Mouse (Mus musculus): ENCODE results near the gene Creb3l2. TPM values are rescaled to one million over a fixed set of nuclear protein-coding genes. Genes with fewer than 3 reads are reported as not detected.
"Not testable (repeated sequence)": the region's sequence is repeated elsewhere in the genome, so short reads cannot be mapped to it uniquely, and the experiment has no call there.

The Creb3l2 gene
- polyA plus RNA-seq, 1 experiment from 2014 or later, result 31.7 TPM

DNA sequence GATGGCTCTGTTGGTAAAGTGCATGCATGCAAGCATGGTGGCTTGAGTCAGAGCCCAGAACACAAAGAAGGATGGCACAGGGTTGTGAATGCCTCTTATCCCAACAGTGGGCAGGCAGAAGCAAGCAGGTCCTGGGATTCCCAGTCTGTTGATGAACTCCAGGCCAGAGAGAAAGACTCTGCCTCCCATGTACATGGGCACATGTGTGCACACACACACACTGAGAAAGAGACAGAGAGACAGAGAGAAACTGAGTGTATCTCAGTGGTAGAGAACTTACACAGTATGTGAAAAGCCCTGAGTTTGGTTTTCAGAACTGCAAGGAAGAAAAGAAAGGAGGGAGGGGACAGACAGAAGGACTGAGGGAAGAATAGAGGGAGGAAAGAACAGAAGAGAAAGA, 23.4 kb upstream of the Creb3l2 start:
- H3K9ac ChIP-seq (replicated peaks; ENCODE audit: low read length), result no peak overlapping the region
- H3K36me3 ChIP-seq (ENCODE audit: insufficient read depth, low read length), result no peaks in the 10 kb centered on the region
- H3K9me3 ChIP-seq (ENCODE audit: low read length), result peaks cover 4% of the 10 kb centered on the region; the same call in 1 of the 2 replicates
- no peak for ATAC-seq (ENCODE audit: low FRiP score, low TSS enrichment)
- H3K27me3 ChIP-seq (ENCODE audit: insufficient read depth, low read length), result no peaks in the 10 kb centered on the region
- H3K4me3 ChIP-seq (ENCODE audit: low read length), result no peak overlapping the region
- no peak overlapping the region for H3K27ac ChIP-seq (ENCODE audit: low read length)
- no peaks in the 10 kb centered on the region for H3K4me1 ChIP-seq (ENCODE audit: insufficient read depth, low read length)
- no peak overlapping the region for H3K4me2 ChIP-seq (replicated peaks; ENCODE audit: low read depth, low read length)

DNA sequence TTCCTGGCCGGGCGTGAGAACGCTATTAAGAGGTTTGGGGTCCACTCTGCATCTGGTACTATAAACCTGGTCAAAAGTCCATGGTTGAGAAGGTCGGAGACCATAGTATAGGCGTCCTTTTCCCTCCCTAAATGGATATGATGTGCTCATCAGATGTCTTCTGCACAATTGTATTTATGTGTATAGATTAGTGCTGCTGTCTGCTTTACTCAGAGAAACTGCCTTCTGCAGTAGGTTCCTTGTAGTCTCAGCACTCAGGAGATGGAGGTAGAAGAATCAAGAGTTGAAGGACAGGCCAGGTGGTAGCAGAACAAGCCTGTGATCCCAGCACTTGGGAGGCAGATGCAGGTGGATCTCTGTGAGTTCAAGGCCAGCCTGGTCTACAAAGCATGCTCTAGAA, 22.6 kb upstream of the Creb3l2 start:
- no peaks in the 10 kb centered on the region for H3K4me1 ChIP-seq (ENCODE audit: insufficient read depth, low read length)
- 3% methylated on average over 5 of the region's 5 CpGs for WGBS
- H3K36me3 ChIP-seq (ENCODE audit: insufficient read depth, low read length), result no peaks in the 10 kb centered on the region
- H3K27me3 ChIP-seq (ENCODE audit: insufficient read depth, low read length), result no peaks in the 10 kb centered on the region
- peak; percentile 43; the same call in 1 of the 2 replicates for ATAC-seq (ENCODE audit: low FRiP score, low TSS enrichment)
- H3K27ac ChIP-seq (ENCODE audit: low read length), result peak overlapping the region; percentile 46; the same call in 1 of the 2 replicates
- peak overlapping the region; percentile 52 for H3K9ac ChIP-seq (replicated peaks; ENCODE audit: low read length)
- H3K4me3 ChIP-seq (ENCODE audit: low read length), result peak overlapping the region; percentile 47
- H3K4me2 ChIP-seq (replicated peaks; ENCODE audit: low read depth, low read length), result peak overlapping the region; percentile 61
- peaks cover 4% of the 10 kb centered on the region; the same call in 1 of the 2 replicates for H3K9me3 ChIP-seq (ENCODE audit: low read length)

DNA sequence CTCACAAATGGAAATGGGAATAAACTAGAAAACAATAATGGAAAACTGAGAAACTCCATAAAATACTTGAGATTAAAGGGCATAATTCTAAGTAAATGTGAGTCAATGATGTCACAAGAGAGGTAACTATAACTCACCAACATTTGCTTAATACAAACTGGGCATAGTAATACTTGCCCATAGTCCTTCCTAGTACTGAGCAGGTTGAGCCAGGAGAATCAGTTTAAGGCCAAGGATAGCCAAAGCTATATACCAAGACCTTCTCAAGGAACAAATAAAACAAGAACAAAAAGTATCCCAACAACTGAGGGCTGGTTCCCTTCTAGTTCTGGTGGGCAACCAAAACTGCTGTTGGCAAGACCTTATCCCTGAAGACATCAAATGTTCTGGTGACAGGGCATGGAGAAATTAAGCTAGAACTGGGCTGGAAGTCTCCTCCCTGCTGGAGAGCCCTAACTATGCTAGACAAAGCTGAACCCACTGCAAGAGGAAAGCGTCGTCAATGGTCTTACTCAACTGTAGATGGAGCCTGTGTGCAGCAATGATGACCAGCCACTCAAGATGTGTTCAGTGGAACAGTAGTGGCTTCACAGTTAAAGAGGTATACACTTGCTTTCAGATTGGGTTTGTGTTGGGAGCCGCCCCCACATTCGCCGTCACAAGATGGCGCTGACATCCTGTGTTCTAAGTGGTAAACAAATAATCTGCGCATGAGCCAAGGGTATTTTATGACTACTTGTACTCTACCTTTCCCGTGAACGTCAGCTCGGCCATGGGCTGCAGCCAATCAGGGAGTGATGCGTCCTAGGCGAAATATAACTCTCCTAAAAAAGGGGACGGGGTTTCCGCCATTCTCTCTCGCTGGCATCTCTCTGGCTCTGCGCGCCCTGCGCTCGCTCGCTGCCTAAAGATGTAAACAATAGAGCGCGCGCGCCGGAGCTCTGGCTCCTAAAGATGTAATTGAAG, 21.9 kb upstream of the Creb3l2 start:
- 0% methylated on average over 6 of the region's 25 CpGs for WGBS

DNA sequence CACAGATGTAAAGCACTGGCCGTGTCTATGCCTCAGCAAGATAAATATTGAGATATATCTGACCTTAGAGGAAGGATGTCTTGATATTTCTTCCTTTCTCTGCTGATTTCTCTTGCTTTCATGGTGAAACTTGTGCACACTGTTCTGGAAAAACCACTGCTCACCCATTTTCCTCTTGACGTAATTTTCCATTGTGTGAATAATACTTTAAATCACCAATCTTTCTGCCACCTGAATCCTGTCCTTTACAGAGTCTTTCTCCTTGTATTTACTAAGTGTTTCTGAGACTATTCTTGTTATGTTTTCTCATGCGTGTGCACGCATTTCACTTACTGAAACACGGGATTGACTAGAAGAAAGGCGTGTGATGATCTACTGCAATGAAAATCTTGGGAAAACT, 18.7 kb upstream of the Creb3l2 start:
- no peak overlapping the region for H3K27ac ChIP-seq (ENCODE audit: low read length)
- no peak overlapping the region for H3K4me3 ChIP-seq (ENCODE audit: low read length)
- H3K36me3 ChIP-seq (ENCODE audit: insufficient read depth, low read length), result no peaks in the 10 kb centered on the region
- no peaks in the 10 kb centered on the region for H3K4me1 ChIP-seq (ENCODE audit: insufficient read depth, low read length)
- WGBS, result 85% methylated on average over 6 of the region's 6 CpGs
- ATAC-seq (ENCODE audit: low FRiP score, low TSS enrichment), result no peak
- no peak overlapping the region for H3K4me2 ChIP-seq (replicated peaks; ENCODE audit: low read depth, low read length)
- H3K27me3 ChIP-seq (ENCODE audit: insufficient read depth, low read length), result no peaks in the 10 kb centered on the region
- H3K9me3 ChIP-seq (ENCODE audit: low read length), result no peaks in the 10 kb centered on the region
- no peak overlapping the region for H3K9ac ChIP-seq (replicated peaks; ENCODE audit: low read length)

More for the DNA sequence above, 21.9 kb upstream of the Creb3l2 start:
- H3K27me3 ChIP-seq (ENCODE audit: insufficient read depth, low read length); H3K9me3 ChIP-seq (ENCODE audit: low read length); H3K4me1 ChIP-seq (ENCODE audit: insufficient read depth, low read length); H3K9ac ChIP-seq (replicated peaks; ENCODE audit: low read length); H3K36me3 ChIP-seq (ENCODE audit: insufficient read depth, low read length): not testable (repeated sequence)
- peak overlapping the region; percentile 47 for H3K4me3 ChIP-seq (ENCODE audit: low read length)
- ATAC-seq (ENCODE audit: low FRiP score, low TSS enrichment), result peak; percentile 96
- peak overlapping the region; percentile 61 for H3K4me2 ChIP-seq (replicated peaks; ENCODE audit: low read depth, low read length)
- peak overlapping the region; percentile 9; the same call in 1 of the 2 replicates for H3K27ac ChIP-seq (ENCODE audit: low read length)

DNA sequence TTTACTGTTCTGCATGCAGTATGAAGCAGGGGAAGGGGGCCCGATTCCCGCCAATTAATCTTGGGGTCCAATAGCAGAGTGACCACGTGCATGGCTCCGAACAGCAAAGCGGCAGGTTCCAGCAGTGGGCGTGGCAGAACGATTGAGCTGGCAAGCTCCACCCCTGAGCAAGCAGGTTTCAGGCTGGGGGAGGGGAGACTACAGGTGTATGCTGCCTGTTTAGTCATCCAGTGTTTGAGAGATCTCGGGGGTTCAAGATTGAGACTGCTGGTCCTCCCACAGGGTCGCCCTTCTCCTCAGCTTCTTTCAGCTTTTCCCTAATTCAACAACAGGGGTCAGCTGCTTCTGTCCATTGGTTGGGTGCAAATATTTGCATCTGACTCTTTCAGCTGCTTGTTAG, 17.7 kb upstream of the Creb3l2 start:
- not testable (repeated sequence) for H3K9ac ChIP-seq (replicated peaks; ENCODE audit: low read length); H3K4me2 ChIP-seq (replicated peaks; ENCODE audit: low read depth, low read length); H3K4me1 ChIP-seq (ENCODE audit: insufficient read depth, low read length); H3K27me3 ChIP-seq (ENCODE audit: insufficient read depth, low read length); H3K36me3 ChIP-seq (ENCODE audit: insufficient read depth, low read length); H3K9me3 ChIP-seq (ENCODE audit: low read length); ATAC-seq (ENCODE audit: low FRiP score, low TSS enrichment); H3K27ac ChIP-seq (ENCODE audit: low read length); H3K4me3 ChIP-seq (ENCODE audit: low read length)
- 55% methylated on average over 9 of the region's 9 CpGs for WGBS

DNA sequence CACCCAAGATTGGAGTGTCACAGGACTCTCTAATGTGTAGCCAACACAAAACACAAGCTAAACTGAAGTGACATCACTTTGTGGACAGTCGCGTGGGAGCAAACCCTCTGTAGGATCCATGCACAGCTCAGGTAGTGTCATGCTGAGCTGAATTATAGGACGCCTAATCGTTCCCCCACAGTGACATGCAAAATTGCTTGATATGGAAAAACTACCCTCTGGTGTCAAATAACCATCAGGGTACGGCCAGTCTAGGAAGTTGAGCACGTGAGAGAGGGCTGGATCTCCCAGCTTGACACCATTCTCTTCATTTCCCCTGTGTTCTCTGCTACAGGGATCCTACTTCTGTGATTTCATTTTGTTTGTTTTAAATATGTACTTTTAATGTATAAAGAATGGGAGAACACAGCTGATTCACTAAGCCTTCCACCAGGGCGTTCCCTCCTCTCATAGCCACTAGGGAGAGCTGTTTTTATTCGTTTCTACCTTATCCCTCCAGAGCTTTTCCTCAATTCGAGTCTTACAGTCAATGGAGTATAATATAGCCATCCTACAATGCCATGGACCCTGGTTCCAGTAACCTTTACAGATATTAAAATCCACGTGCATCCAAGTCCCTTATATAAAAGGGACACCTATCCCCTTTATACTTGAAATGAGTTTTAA, 16.2 kb upstream of the Creb3l2 start:
- no peaks in the 10 kb centered on the region for H3K27me3 ChIP-seq (ENCODE audit: insufficient read depth, low read length)
- H3K4me3 ChIP-seq (ENCODE audit: low read length), result no peak overlapping the region
- H3K4me2 ChIP-seq (replicated peaks; ENCODE audit: low read depth, low read length), result no peak overlapping the region
- no peaks in the 10 kb centered on the region for H3K36me3 ChIP-seq (ENCODE audit: insufficient read depth, low read length)
- H3K9ac ChIP-seq (replicated peaks; ENCODE audit: low read length), result no peak overlapping the region
- H3K4me1 ChIP-seq (ENCODE audit: insufficient read depth, low read length), result no peaks in the 10 kb centered on the region
- H3K9me3 ChIP-seq (ENCODE audit: low read length), result no peaks in the 10 kb centered on the region
- 37% methylated on average over 10 of the region's 10 CpGs for WGBS
- no peak overlapping the region for H3K27ac ChIP-seq (ENCODE audit: low read length)
- ATAC-seq (ENCODE audit: low FRiP score, low TSS enrichment), result no peak

DNA sequence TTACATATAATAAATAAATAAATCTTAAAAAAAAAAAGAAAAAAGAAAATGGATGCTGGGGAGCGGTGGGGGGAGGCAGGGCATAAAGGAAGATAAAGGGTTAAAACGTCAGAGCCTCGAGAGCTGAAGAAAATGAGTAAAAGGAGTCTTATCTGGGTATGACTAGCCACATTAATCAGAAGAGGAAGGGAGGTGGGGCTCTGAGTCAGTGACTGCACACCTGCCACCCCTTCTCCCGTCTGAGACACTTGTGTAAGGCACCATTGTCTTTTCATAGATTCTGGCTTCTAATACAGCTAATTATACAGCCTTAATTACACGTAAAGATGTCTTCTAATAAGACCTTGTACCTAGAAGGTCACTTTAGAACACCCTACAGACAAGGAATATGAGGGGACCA, 13.6 kb upstream of the Creb3l2 start:
- Histone ChIP-seq H3K9me3 (ENCODE audit: low read length) (no peaks in the 10 kb centered on the region), H3K4me2 (replicated peaks; ENCODE audit: low read depth, low read length) (no peak overlapping the region), H3K4me1 (ENCODE audit: insufficient read depth, low read length) (no peaks in the 10 kb centered on the region), H3K36me3 (ENCODE audit: insufficient read depth, low read length) (no peaks in the 10 kb centered on the region), H3K27ac (ENCODE audit: low read length) (no peak overlapping the region), H3K27me3 (ENCODE audit: insufficient read depth, low read length) (no peaks in the 10 kb centered on the region), H3K9ac (replicated peaks; ENCODE audit: low read length) (no peak overlapping the region), H3K4me3 (ENCODE audit: low read length) (no peak overlapping the region)
- 62% methylated on average over 5 of the region's 5 CpGs for WGBS
- ATAC-seq (ENCODE audit: low FRiP score, low TSS enrichment), result no peak

DNA sequence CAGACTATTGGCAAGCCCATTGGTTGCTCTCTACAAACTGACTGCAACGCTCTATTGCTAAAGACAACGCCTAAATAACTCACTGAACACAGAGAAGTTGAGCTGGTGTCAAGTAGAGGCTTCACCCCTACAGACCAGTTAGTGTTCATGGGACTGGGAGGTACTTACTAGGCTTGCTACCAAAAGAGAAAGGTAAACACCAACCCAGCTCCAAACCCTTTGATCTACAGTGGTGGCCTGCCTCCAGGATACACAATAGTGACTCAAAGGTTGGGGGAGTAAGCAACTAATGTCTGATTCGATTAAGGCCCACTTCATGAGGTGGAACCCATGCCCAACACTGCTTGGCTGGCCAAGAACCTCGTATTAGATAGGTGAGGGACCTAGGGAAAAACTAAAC, 11.1 kb upstream of the Creb3l2 start:
- ATAC-seq (ENCODE audit: low FRiP score, low TSS enrichment), result no peak
- WGBS, result 61% methylated on average over 4 of the region's 4 CpGs
- no peak overlapping the region for H3K9ac ChIP-seq (replicated peaks; ENCODE audit: low read length)
- no peak overlapping the region for H3K27ac ChIP-seq (ENCODE audit: low read length)
- no peaks in the 10 kb centered on the region for H3K9me3 ChIP-seq (ENCODE audit: low read length)
- no peaks in the 10 kb centered on the region for H3K27me3 ChIP-seq (ENCODE audit: insufficient read depth, low read length)
- no peak overlapping the region for H3K4me3 ChIP-seq (ENCODE audit: low read length)
- no peak overlapping the region for H3K4me2 ChIP-seq (replicated peaks; ENCODE audit: low read depth, low read length)
- H3K36me3 ChIP-seq (ENCODE audit: insufficient read depth, low read length), result no peaks in the 10 kb centered on the region
- H3K4me1 ChIP-seq (ENCODE audit: insufficient read depth, low read length), result no peaks in the 10 kb centered on the region

DNA sequence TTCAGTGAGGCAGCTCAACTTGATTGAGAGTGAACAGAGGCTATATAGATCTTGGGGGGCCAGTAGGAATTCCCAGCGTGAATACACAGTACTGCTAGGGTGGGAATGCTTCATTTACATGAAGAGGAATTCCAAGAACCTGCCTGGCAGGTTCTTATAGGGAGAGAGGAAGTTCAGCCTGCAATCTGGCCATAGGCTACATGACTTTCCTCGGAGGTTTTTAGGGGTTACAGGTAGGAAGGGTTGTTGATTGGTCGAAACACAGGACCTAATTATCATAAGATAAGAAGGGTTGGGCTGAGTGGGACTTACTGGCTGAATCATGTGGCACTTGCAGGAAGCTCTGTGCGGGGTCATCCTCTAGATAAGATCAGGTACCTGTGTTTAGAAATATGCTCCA, 9.7 kb upstream of the Creb3l2 start:
- Histone ChIP-seq H3K9me3 (ENCODE audit: low read length) (no peaks in the 10 kb centered on the region), H3K9ac (replicated peaks; ENCODE audit: low read length) (no peak overlapping the region), H3K4me3 (ENCODE audit: low read length) (no peak overlapping the region), H3K27me3 (ENCODE audit: insufficient read depth, low read length) (no peaks in the 10 kb centered on the region), H3K4me1 (ENCODE audit: insufficient read depth, low read length) (no peaks in the 10 kb centered on the region), H3K36me3 (ENCODE audit: insufficient read depth, low read length) (no peaks in the 10 kb centered on the region), H3K27ac (ENCODE audit: low read length) (no peak overlapping the region), H3K4me2 (replicated peaks; ENCODE audit: low read depth, low read length) (no peak overlapping the region)
- ATAC-seq (ENCODE audit: low FRiP score, low TSS enrichment), result no peak
- 59% methylated on average over 4 of the region's 4 CpGs for WGBS
